Mouse (Mus musculus): ENCODE data around the gene Gm20388. TPM values are rescaled to one million over a fixed set of nuclear protein-coding genes. Genes with fewer than 3 reads are reported as not detected.

Gm20388 gene
- polyA plus RNA-seq, 1 experiment, result 0.36 TPM

DNA sequence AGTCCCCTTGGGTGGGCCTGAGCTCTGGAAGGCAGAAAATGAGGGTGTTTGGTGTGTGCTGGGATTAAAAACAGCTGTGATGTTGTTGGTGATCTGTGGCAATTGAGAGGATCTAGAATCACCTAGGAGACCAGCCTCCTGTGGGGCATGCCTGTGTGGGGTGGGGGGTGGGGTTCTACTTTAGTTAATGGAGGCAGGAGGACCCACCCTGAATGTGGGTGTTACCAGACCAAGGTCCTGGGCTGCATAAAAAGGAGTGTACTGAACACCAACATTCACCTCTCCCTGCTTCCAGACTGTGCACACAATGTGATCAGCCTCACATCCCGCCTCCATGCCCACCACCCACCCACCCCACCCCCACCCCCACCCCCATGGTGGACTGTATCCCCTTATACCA is 518.5 kb downstream of the Gm20388 start:
- Histone ChIP-seq H3K9me3 (ENCODE audit: control insufficient read depth, low read length) (peaks cover 9% of the 10 kb centered on the region), H3K27me3 (ENCODE audit: control insufficient read depth) (no peaks in the 10 kb centered on the region; the same call in 1 of the 2 replicates), H3K36me3 (ENCODE audit: control insufficient read depth) (no peaks in the 10 kb centered on the region), H3K4me1 (ENCODE audit: control insufficient read depth) (peaks cover 56% of the 10 kb centered on the region), H3K4me3 (replicated peaks) (no peak overlapping the region)
- TF ChIP-seq TAL1 (IDR thresholded peaks at IDR 0.05; ENCODE audit: low read length) (no peak), GATA1 (IDR thresholded peaks at IDR 0.05; ENCODE audit: low read length) (no peak)

GRCm38 (mm10) chr8:120431042-120431441 is 520.4 kb downstream of the Gm20388 start:
- Histone ChIP-seq H3K27me3 (ENCODE audit: control insufficient read depth) (peaks cover 14% of the 10 kb centered on the region), H3K36me3 (ENCODE audit: control insufficient read depth) (no peaks in the 10 kb centered on the region), H3K9me3 (ENCODE audit: control insufficient read depth, low read length) (peaks cover 11% of the 10 kb centered on the region), H3K4me3 (replicated peaks) (no peak overlapping the region), H3K4me1 (ENCODE audit: control insufficient read depth) (peaks cover 53% of the 10 kb centered on the region)
- TF ChIP-seq GATA1 (IDR thresholded peaks at IDR 0.05; ENCODE audit: low read length) (no peak), TAL1 (IDR thresholded peaks at IDR 0.05; ENCODE audit: low read length) (no peak)

DNA sequence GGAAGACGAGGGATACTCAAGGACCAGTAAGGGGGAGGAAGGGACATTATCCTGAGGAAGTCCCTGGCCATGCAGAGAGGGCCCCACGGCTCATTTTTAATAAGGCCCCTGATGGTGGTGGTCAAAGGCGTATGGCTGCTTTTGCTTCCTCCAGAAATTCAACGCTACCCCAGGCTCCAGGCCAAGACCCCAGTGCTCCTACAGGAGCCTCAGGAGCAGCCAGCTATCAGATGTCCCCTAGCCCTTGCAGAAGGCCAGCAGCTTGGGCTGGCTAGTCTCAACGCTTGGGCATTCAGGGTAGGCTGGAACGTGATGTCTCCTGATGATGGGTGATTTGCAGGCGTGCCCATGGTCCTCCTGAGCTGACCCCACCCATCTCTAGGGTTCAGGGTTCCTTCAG is 521.8 kb downstream of the Gm20388 start:
- H3K27me3 ChIP-seq (ENCODE audit: control insufficient read depth), result peaks cover 28% of the 10 kb centered on the region
- peaks cover 11% of the 10 kb centered on the region for H3K9me3 ChIP-seq (ENCODE audit: control insufficient read depth, low read length)
- no peak overlapping the region for H3K4me3 ChIP-seq (replicated peaks)
- peaks cover 52% of the 10 kb centered on the region for H3K4me1 ChIP-seq (ENCODE audit: control insufficient read depth)
- no peaks in the 10 kb centered on the region for H3K36me3 ChIP-seq (ENCODE audit: control insufficient read depth)
- no peak for TF ChIP-seq TAL1 (IDR thresholded peaks at IDR 0.05; ENCODE audit: low read length)
- no peak for TF ChIP-seq GATA1 (IDR thresholded peaks at IDR 0.05; ENCODE audit: low read length)

DNA sequence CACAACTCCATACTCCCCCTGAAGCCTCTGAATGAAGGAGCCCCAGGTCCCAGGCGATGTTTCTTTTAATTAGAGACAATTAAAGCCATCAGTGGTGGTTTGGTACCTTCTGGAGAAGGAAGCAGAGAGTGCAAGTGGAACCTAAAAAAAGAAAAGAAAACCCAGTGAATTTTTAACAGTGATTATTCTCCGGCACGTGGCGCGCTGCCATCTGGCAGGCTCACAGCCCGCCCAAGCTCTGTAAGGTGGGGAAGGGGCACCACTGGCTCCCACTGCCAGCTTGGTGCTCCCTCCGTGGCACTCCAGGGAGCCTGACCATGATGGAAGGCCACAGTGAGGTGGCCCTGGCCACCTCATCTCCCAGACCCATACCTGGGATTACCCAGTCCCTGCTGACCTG is 522.5 kb downstream of the Gm20388 start:
- Histone ChIP-seq H3K27me3 (ENCODE audit: control insufficient read depth) (peaks cover 35% of the 10 kb centered on the region), H3K4me1 (ENCODE audit: control insufficient read depth) (peaks cover 45% of the 10 kb centered on the region)
- no peak for TF ChIP-seq TAL1 (IDR thresholded peaks at IDR 0.05; ENCODE audit: low read length)
- TF ChIP-seq GATA1 (IDR thresholded peaks at IDR 0.05; ENCODE audit: low read length), result no peak

GRCm38 (mm10) chr8:120433734-120434133 is 523.1 kb downstream of the Gm20388 start:
- Histone ChIP-seq H3K9me3 (ENCODE audit: control insufficient read depth, low read length) (peaks cover 11% of the 10 kb centered on the region), H3K4me3 (replicated peaks) (no peak overlapping the region), H3K4me1 (ENCODE audit: control insufficient read depth) (peaks cover 40% of the 10 kb centered on the region), H3K36me3 (ENCODE audit: control insufficient read depth) (no peaks in the 10 kb centered on the region), H3K27me3 (ENCODE audit: control insufficient read depth) (peaks cover 41% of the 10 kb centered on the region)
- TF ChIP-seq GATA1 (IDR thresholded peaks at IDR 0.05; ENCODE audit: low read length), result no peak
- TF ChIP-seq TAL1 (IDR thresholded peaks at IDR 0.05; ENCODE audit: low read length), result no peak

More for the DNA sequence above, 522.5 kb downstream of the Gm20388 start:
- Histone ChIP-seq H3K4me3 (replicated peaks) (no peak overlapping the region), H3K9me3 (ENCODE audit: control insufficient read depth, low read length) (peaks cover 11% of the 10 kb centered on the region), H3K36me3 (ENCODE audit: control insufficient read depth) (no peaks in the 10 kb centered on the region)

- no peak for TF ChIP-seq GATA1 (IDR thresholded peaks at IDR 0.05; ENCODE audit: low read length)
- TF ChIP-seq TAL1 (IDR thresholded peaks at IDR 0.05; ENCODE audit: low read length), result no peak
- Histone ChIP-seq H3K9me3 (ENCODE audit: control insufficient read depth, low read length) (peaks cover 11% of the 10 kb centered on the region), H3K27me3 (ENCODE audit: control insufficient read depth) (peaks cover 60% of the 10 kb centered on the region), H3K4me3 (replicated peaks) (no peak overlapping the region), H3K36me3 (ENCODE audit: control insufficient read depth) (no peaks in the 10 kb centered on the region), H3K4me1 (ENCODE audit: control insufficient read depth) (peaks cover 37% of the 10 kb centered on the region)
Measured at GRCm38 (mm10) chr8:120435781-120436180, 525.1 kb downstream of the Gm20388 start.

DNA sequence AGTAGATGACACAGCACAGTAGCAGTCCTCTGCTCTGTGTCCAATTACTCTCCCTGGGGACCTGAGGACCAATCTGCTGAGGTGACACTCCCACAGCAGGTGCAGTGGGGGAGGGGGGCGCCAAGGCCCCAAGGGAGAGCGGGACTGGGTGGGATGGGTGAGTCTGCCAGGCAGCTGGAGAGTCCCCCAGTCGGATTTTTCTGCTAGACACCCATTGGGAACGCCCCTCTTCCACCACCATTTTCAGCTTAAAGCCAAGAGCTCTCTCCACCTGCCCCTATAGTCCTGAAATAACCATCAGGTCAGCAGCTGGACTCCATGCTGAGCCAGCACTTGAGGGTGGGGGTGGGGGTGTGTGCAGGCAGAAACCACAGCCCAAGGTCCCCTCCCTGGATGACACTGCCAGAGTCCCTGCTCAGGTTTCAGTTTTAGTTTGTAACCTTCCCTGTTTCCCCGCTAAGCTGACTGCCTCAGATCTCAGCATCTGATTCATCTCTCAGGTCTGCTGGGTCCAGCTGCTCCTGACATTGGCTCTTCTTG is 525.9 kb downstream of the Gm20388 start:
- TF ChIP-seq GATA1 (IDR thresholded peaks at IDR 0.05; ENCODE audit: low read length), result no peak
- no peak for TF ChIP-seq TAL1 (IDR thresholded peaks at IDR 0.05; ENCODE audit: low read length)
- Histone ChIP-seq H3K9me3 (ENCODE audit: control insufficient read depth, low read length) (peaks cover 11% of the 10 kb centered on the region), H3K36me3 (ENCODE audit: control insufficient read depth) (no peaks in the 10 kb centered on the region), H3K27me3 (ENCODE audit: control insufficient read depth) (peaks cover 66% of the 10 kb centered on the region), H3K4me1 (ENCODE audit: control insufficient read depth) (peaks cover 38% of the 10 kb centered on the region), H3K4me3 (replicated peaks) (no peak overlapping the region)

DNA sequence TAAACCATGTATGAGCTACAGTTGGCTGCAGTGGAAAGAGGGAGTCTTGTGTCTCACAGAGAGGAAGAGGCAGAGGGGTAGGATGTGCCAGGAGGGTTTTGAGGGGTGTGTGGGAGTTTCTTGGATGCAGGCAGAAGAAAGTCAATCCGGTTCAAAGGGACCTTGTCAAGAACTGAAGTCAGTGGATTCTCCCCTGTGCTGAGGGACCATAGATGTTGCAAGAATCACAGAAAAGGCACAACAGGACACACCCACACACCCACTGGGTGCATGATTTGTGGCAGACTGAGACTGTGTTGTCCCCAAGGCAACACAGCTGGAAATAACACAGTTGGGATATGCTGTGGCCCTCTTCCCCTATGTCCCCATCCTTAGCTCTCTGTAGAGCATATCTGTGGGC is 526.6 kb downstream of the Gm20388 start:
- no peak overlapping the region for H3K4me3 ChIP-seq (replicated peaks)
- peaks cover 72% of the 10 kb centered on the region for H3K27me3 ChIP-seq (ENCODE audit: control insufficient read depth)
- H3K36me3 ChIP-seq (ENCODE audit: control insufficient read depth), result no peaks in the 10 kb centered on the region
- peaks cover 11% of the 10 kb centered on the region for H3K9me3 ChIP-seq (ENCODE audit: control insufficient read depth, low read length)
- TF ChIP-seq TAL1 (IDR thresholded peaks at IDR 0.05; ENCODE audit: low read length) (no peak), GATA1 (IDR thresholded peaks at IDR 0.05; ENCODE audit: low read length) (no peak)
- H3K4me1 ChIP-seq (ENCODE audit: control insufficient read depth), result peaks cover 44% of the 10 kb centered on the region

DNA sequence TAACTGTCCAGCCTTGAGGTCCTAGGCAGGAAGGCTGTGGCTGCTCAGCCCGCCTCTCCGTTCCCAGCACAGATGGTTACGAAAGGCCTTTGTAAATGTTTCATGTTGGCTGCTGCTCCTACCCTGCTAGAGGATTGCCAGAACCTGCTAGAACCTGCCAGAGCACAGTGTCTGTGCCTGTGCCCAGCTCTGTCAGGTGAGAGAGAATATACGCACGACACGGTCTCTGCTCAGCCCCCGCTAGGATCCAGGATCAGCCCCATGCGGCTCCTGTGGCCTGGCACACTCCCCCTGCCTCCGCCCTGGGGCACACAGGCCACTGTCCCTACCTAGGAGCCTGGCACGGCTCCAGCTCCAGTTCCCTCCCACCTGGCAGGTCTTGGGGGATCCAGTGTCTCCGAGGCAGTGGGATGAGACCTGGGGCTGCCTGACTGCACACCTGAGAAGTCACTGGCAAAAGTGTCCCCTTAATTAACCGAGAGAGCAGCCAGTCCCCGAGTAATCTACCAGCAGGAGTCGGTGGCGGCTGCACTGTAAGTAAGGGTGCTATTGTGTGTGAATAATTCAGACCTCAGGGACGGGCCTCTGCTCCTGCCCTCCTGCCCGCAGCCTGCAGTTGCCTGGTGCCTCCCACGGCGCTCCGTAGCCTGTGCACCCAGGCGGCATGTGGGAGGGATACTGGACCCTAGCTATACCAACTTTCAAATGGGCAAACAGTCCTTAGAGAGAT is 527.2 kb downstream of the Gm20388 start:
- Histone ChIP-seq H3K9me3 (ENCODE audit: control insufficient read depth, low read length) (peaks cover 11% of the 10 kb centered on the region), H3K4me3 (replicated peaks) (no peak overlapping the region), H3K4me1 (ENCODE audit: control insufficient read depth) (peaks cover 41% of the 10 kb centered on the region), H3K36me3 (ENCODE audit: control insufficient read depth) (no peaks in the 10 kb centered on the region), H3K27me3 (ENCODE audit: control insufficient read depth) (peaks cover 77% of the 10 kb centered on the region)
- TF ChIP-seq TAL1 (IDR thresholded peaks at IDR 0.05; ENCODE audit: low read length) (no peak), GATA1 (IDR thresholded peaks at IDR 0.05; ENCODE audit: low read length) (no peak)

Measured in erythroblast, embryonic 14.5 days (primary cell).